Mouse (Mus musculus) MEL-GATA-1-ER (cell line): ENCODE data around the gene Sccpdh.

Experiments
- DNase-seq: peaks from one replicate; pipeline ENCODE4 v3.0.0-alpha.2; 2012; ENCODE audit warnings: low read depth; ENCODE audit errors: extremely low read depth

Sccpdh gene

GRCm38 (mm10) chr1:179734500-179735474, 66.8 kb downstream of the Sccpdh start:
- DNase-seq, result peak; percentile 72

GRCm38 (mm10) chr1:179736483-179736882, 68.5 kb downstream of the Sccpdh start:
- no peak for DNase-seq
